Mouse (Mus musculus) telencephalon, adult 2 months (tissue): Measurements from ENCODE around the gene Hist2h3b.

Source experiments
- DNase-seq: peaks from one replicate; pipeline ENCODE4 v3.0.0-alpha.2; 2011; ENCODE audit warnings: low read depth, low spot score

Gene Hist2h3b

GRCm38 (mm10) chr3:96298360-96298759 lies 29.9 kb downstream of the Hist2h3b start:
- no peak for DNase-seq

- no peak for DNase-seq
These were observed 31.1 kb downstream of the Hist2h3b start for GRCm38 (mm10) chr3:96299562-96299961.

GRCm38 (mm10) chr3:96300706-96301529 lies 32.5 kb downstream of the Hist2h3b start:
- DNase-seq: no peak

- no peak for DNase-seq
These were observed 33.6 kb downstream of the Hist2h3b start for GRCm38 (mm10) chr3:96302076-96302475.

GRCm38 (mm10) chr3:96306506-96306905 lies 38.1 kb downstream of the Hist2h3b start:
- DNase-seq: no peak

GRCm38 (mm10) chr3:96309441-96309840 lies 41.0 kb downstream of the Hist2h3b start:
- DNase-seq: no peak

- no peak for DNase-seq
These were observed 44.1 kb downstream of the Hist2h3b start for GRCm38 (mm10) chr3:96312341-96313098.
